Mouse (Mus musculus) spleen, adult 2 months (tissue): ENCODE measurements around the gene Dlec1. TPM values are rescaled to one million over a fixed set of nuclear protein-coding genes. Genes with fewer than 3 reads are reported as not detected.

Experiments
- DNase-seq, 2 experiments: peaks; one replicate each; pipeline versions ENCODE4 v3.0.0 to v3.0.0-alpha.2; 2012 to 2021; ENCODE audit warnings: low spot score in 2 of 2, low read depth in 1 of 2
- H3K27ac ChIP-seq: fragments of 200-500 bp; 2 replicates; pipeline ENCODE4 v1.5.1; 2012; ENCODE audit warnings: low read length, inconsistent platforms; ENCODE audit not compliant: insufficient read depth
- H3K27me3 ChIP-seq: fragments of 200-500 bp; 2 replicates; pipeline ENCODE4 v1.6.1; 2012; ENCODE audit warnings: mild to moderate bottlenecking, moderate library complexity, low read length, inconsistent platforms; ENCODE audit not compliant: control insufficient read depth, insufficient read depth
- H3K36me3 ChIP-seq: fragments of 200-500 bp; 2 replicates; pipeline ENCODE4 v1.6.1; 2012; ENCODE audit warnings: mild to moderate bottlenecking, low read length, inconsistent platforms; ENCODE audit not compliant: control insufficient read depth, insufficient read depth
- H3K4me1 ChIP-seq: fragments of 200-500 bp; 2 replicates; pipeline ENCODE4 v1.6.1; 2011; ENCODE audit warnings: inconsistent platforms; ENCODE audit not compliant: control insufficient read depth, insufficient read depth, insufficient read length
- H3K4me3 ChIP-seq: fragments of 200-500 bp; 2 replicates; pipeline ENCODE4 v1.5.1; 2011; ENCODE audit warnings: mild to moderate bottlenecking, inconsistent platforms; ENCODE audit not compliant: insufficient read depth, insufficient read length; ENCODE audit errors: extremely low read depth
- CTCF ChIP-seq: fragments of 200-500 bp; IDR thresholded peaks from 2 replicates; pipeline ENCODE4 v1.5.1; 2011; ENCODE audit warnings: mild to moderate bottlenecking, inconsistent platforms; ENCODE audit not compliant: insufficient read depth, insufficient read length, insufficient replicate concordance; ENCODE audit errors: extremely low read depth
- POLR2A ChIP-seq: fragments of 200-500 bp; IDR thresholded peaks from 2 replicates; pipeline ENCODE4 v1.6.1; 2011; ENCODE audit warnings: low read depth, low read length, inconsistent platforms
- WGBS: fragments of 180-500 bp; shearing (Covaris S2); methylation state at CpG from one replicate; pipeline ENCODE4 v1.1.7; 2018; 5-methylcytosine and 5-hydroxymethylcytosine counted together
- polyA plus RNA-seq: library from polyadenylated mRNA; depleted of rRNA; stranded (reverse); fragments of >200 nt; gene quantifications from 2 replicates; pipeline ENCODE4 v1.2.3, GENCODE M21; 2012

The Dlec1 gene
- polyA plus RNA-seq, 1 experiment: 0.65 TPM

DNA sequence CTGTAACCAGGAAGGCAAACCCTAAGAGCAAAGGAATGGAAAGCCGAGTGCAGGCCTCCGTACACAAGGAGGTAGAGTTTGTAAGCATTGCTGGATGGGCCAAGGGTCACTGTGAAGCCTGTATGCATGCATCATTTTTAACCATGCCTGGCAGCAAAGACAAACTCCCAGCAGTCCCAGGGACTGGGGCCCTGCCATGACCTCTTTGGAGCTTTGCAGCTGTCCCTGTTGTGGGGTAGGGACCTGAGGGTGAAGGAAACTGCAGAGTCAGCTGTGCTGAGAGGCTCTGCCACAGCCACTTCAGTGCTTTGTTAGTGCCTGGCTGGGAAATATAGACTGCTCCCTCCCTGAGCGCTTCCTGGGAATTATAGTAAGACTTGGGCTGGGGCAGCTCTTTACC lies 8.4 kb downstream of the Dlec1 start:
- DNase-seq: no peak
- Histone ChIP-seq H3K27me3 (no peaks in the 10 kb centered on the region), H3K4me1 (no peaks in the 10 kb centered on the region), H3K4me3 (no peak overlapping the region), H3K36me3 (no peaks in the 10 kb centered on the region), H3K27ac (no peak overlapping the region)
- TF ChIP-seq CTCF: no peak
- no peak for TF ChIP-seq POLR2A
- 85% methylated on average over 3 of the region's 3 CpGs for WGBS

DNA sequence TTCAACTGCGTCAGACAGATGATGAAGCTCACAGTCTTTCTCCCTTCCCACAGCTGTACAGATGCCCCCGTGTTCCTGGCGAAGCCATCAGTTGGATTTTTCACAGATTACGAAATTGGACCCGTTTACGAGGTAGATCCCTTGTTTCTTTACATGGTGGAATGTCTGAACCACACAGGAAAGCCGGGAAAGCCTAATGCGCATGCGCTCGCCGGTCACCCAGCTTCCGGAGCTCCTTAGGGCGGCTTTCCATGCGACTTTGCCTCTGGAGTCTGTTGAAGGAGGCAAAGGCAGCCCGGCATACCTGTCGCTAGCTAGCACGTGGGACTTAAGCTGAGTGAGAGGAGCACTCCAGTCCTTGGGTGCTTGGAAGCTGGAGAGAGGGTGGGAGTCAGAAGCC lies 12.6 kb downstream of the Dlec1 start:
- no peak overlapping the region for H3K27ac ChIP-seq
- no peak overlapping the region for H3K4me3 ChIP-seq
- 90% methylated on average over 17 of the region's 17 CpGs for WGBS
- H3K4me1 ChIP-seq: no peaks in the 10 kb centered on the region
- H3K36me3 ChIP-seq: no peaks in the 10 kb centered on the region
- H3K27me3 ChIP-seq: no peaks in the 10 kb centered on the region
- no peak for DNase-seq
- TF ChIP-seq CTCF (no peak), POLR2A (no peak)

DNA sequence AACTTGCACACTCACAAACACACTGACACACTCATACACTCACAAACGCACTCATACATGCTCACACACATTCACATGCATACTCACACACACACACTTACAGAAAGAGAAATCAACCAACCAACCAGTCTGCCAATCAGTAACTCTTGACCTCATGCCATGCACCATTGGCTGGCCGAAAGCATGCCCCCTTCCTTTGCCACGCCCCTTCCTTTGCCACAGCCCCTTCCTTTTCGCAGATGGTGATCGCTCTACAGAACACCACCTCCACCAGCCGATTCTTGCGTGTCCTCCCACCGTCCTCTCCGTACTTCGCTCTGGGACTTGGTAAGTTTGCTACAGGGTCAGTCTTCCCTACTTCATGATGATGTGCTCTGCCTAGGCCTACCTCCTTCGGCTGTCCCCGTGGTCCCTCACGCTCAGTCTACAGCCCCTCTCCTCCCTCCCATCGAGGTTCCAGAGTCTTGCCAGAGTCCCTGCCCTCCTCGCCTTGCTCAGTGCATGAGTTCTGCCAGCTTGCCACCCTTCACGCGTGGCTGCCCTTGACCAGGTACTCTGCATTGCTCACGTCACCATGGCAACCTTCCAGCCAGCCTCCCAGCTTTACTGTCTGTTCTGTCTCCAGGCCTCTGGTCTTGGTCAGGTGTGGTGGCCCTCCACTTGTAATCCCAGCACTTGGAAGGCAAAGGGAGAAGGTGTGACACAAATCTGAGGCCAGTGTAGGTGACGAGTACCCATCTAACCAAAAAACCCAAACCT lies 17.3 kb downstream of the Dlec1 start:
- Histone ChIP-seq H3K27me3 (no peaks in the 10 kb centered on the region), H3K4me3 (no peak overlapping the region), H3K4me1 (no peaks in the 10 kb centered on the region), H3K36me3 (no peaks in the 10 kb centered on the region), H3K27ac (no peak overlapping the region)
- no peak for DNase-seq
- WGBS: 82% methylated on average over 19 of the region's 19 CpGs
- TF ChIP-seq CTCF (no peak), POLR2A (no peak)

DNA sequence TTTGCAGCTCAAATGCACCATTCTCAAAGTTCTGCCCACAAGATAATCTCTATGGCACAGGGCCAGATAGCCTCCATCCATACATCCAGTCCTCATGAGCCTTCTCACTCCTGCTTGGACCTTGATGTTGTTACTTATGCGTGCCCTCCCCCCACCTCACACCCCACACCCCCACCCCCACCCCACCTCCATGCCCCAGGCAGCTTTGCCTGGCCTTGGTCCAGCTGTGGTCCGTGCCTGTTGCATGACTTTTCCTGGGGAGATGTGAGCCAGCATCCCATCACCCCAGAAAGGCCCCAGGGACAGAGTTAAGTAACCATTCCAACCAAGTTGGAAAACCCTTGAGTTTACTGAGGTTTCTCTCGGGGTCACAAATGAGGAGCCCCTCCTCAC lies 17.9 kb downstream of the Dlec1 start:
- Histone ChIP-seq H3K27ac (no peak overlapping the region), H3K27me3 (no peaks in the 10 kb centered on the region), H3K36me3 (no peaks in the 10 kb centered on the region), H3K4me3 (no peak overlapping the region), H3K4me1 (no peaks in the 10 kb centered on the region)
- no peak for TF ChIP-seq CTCF
- no peak for TF ChIP-seq POLR2A
- DNase-seq: no peak
- WGBS: 75% methylated on average over 3 of the region's 3 CpGs

DNA sequence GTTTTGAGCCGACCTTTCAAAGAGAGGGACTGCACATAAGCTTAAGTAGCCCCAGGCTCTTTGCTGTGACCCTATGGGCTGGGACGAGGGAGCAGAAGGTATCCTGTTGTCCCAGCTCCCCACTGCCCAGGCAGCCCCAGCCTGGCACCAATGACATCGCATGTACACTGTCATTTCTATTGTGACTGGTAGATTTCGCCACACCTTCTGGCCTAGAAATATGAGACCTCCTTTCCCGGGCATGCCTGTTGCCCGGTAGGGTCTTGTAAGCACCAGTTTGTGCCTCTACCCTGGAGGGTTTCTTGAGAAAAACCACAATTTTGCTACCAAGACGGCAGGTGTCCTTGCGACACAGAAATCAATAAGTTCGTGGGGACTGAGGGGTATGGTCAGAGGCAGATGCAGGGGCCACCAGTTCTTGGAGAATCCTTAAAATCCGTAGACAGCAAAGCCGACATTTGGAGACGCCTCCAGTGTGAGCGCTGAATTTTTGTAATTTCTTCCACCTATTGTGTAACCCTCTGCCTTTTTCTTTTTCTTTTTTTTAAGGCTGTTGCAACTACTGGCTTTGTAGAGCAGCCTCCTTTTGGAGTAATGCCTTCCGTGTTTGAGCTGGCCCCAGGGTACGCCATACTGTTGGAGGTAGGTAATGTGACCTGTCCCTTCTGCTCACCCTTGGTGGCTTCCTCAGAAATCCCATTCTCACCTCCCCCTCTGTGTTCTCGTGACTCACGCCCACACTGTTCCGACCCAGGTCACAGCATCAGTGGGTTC lies 20.5 kb downstream of the Dlec1 start:
- no peaks in the 10 kb centered on the region for H3K27me3 ChIP-seq
- no peak overlapping the region for H3K27ac ChIP-seq
- no peak for DNase-seq
- no peak for TF ChIP-seq POLR2A
- TF ChIP-seq CTCF: no peak
- H3K4me3 ChIP-seq: no peak overlapping the region
- no peaks in the 10 kb centered on the region for H3K36me3 ChIP-seq
- 88% methylated on average over 18 of the region's 18 CpGs for WGBS
- H3K4me1 ChIP-seq: no peaks in the 10 kb centered on the region

DNA sequence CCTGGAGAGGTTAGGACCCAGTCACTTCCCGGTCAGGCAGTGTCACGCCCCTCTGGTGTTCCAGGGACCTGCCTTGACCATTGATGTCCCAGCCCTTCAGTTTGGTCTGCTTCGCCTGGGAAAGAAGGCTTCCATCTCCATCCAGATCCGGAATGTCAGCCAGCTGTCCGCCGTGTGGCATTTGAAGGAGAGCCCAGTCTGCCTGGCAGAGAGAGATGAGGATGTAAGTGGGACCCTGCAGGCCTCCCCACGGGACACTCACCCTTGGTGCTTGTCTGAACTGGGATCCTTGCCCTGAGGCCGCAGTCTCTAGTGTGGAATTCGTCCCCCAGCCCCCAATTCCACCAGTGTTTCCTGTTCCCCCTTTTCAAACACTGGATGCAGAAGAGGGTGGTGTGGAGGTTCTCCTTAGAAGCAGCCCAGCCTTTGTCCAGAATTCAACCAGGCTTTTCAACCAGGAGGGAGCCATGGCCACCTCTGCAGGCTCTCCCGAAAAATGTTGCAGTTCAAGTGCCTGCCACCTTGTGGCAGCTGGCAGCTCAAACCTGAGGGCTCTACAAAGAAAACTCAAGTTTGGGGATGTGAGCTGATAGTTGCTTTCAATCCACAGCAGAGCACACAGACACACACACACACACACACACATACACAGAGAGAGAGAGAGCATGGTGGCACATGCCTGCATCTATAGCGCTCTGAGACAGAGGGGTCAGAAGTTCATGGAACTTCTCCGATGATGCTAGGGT lies 26.3 kb downstream of the Dlec1 start:
- Histone ChIP-seq H3K27ac (no peak overlapping the region), H3K4me1 (no peaks in the 10 kb centered on the region), H3K36me3 (no peaks in the 10 kb centered on the region), H3K27me3 (no peaks in the 10 kb centered on the region), H3K4me3 (no peak overlapping the region)
- 79% methylated on average over 12 of the region's 12 CpGs for WGBS
- no peak for TF ChIP-seq CTCF
- no peak for TF ChIP-seq POLR2A
- DNase-seq: no peak

DNA sequence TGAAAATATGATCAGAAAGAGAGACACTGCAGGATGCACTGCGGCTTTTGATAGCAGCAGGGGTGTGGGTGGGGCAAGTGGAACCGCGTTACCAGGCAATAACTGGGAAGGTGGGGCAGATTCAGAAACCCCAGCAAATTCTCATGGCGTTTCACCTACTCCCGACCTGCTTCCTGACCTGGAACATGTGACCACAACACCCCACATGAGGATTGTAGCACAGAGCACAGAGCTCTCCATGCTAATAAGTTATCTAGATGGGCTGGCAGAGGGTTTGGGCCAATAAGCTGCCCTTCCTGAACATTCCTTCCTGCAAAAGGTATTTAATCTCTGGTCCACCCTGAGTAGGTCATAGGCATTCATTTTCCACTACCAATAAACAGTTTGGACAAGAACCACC lies 28.4 kb downstream of the Dlec1 start:
- H3K4me3 ChIP-seq: no peak overlapping the region
- no peak for DNase-seq

More for the DNA sequence above, 28.4 kb downstream of the Dlec1 start:
- Histone ChIP-seq H3K27ac (no peak overlapping the region), H3K36me3 (no peaks in the 10 kb centered on the region), H3K4me1 (no peaks in the 10 kb centered on the region), H3K27me3 (no peaks in the 10 kb centered on the region)
- TF ChIP-seq POLR2A: no peak
- TF ChIP-seq CTCF: no peak
- 47% methylated on average over 5 of the region's 5 CpGs for WGBS
